Mouse (Mus musculus): ENCODE data around the gene Cacnb1.

The Cacnb1 gene

GRCm38 (mm10) chr11:97970771-97971170 is 52.1 kb downstream of the Cacnb1 start:
- TF ChIP-seq GATA4 (IDR thresholded peaks at IDR 0.05; ENCODE audit: insufficient replicate concordance, low read length): no peak

DNA sequence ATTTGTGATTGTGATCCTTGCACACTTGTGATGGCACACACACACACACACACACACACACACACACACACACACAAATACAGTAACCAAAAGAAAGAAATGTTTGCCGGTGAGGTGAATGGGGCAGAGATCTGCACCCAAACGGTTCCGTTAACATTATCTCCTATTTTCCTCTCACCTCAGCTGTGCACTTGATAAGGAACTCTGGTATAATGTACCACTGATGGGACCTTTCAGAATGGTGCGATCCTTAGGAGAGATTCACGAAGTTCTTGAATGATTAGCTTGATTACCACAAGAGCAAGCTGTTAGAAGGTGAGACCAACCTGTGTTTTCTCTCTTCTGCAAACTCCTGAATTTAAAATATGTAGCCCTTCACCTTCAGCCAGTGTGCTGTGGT is 54.4 kb downstream of the Cacnb1 start:
- no peak for TF ChIP-seq GATA4 (IDR thresholded peaks at IDR 0.05; ENCODE audit: insufficient replicate concordance, low read length)

DNA sequence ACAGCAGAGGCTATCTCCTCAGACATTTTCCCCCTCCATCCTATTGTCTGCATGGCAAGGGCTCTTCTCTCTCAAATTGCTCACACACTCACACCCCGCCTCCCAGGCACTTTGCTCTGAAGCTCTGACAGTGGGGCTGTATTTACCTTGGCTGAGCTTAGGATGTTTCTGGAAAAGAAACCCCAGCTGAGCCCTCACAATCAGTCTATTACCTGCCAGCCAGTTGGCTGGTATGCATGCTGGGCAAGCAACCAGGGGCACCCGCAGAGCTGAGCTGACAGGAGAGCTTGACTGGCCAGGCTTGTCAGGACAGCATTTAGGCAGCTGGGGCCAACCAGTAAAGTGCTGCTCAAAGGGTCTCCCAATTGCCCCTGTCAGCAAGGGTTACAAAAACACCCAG is 55.7 kb downstream of the Cacnb1 start:
- no peak for TF ChIP-seq GATA4 (IDR thresholded peaks at IDR 0.05; ENCODE audit: insufficient replicate concordance, low read length)

- TF ChIP-seq GATA4 (IDR thresholded peaks at IDR 0.05; ENCODE audit: insufficient replicate concordance, low read length): no peak
Observed at GRCm38 (mm10) chr11:97960907-97961306, 61.9 kb downstream of the Cacnb1 start.

DNA sequence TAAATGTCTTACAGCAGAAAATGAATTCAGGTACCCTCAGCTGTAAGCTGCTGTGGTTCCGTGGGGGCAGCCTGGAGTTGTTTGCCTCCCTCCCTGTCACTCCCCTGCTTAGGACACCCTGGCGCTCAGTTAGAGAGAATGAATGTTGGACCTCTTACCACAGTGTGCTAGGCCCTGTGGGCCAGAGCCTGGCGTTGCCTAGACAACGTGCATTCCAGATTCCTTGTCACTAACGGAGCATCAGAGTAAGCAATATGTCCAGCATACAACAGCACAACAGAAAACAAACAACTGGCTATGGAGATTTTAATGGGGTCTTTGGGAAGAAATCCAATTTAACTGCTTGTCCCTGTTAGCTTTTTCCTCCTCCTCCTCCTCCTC is 63.5 kb downstream of the Cacnb1 start:
- no peak for TF ChIP-seq GATA4 (IDR thresholded peaks at IDR 0.05; ENCODE audit: insufficient replicate concordance, low read length)

DNA sequence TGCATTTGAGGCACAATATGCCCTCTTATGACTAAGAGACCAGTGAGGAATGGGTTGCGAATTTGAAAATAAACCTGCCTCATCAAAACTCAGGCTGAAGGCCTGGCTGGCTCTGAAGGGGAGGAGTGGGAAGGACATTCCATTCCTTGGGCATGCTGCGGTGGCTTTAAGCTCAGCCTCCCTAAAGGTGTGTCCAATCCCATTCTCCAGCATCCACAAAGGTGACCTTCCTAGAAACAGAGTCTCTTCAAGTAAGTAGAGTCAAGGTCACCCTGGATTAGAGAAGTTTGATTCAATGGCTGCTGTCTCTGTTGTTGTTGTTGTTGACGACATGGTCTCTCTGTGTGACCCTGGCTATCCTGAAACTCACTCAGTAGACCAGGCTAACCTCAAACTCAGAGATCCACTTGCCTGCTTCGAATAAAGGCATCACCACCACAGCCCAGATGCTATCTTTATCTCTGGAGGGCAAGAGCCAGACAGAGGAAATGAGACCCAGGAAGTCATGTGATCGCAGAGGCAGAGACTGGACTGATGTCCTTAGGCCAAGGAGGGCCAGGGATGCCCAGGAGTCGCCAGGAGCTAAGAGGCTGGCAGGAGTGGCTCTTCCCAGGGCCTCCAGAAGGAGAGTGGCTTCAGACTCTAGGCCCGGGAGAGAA is 64.1 kb downstream of the Cacnb1 start:
- no peak for TF ChIP-seq GATA4 (IDR thresholded peaks at IDR 0.05; ENCODE audit: insufficient replicate concordance, low read length)

GRCm38 (mm10) chr11:97956905-97957560 is 65.8 kb downstream of the Cacnb1 start:
- TF ChIP-seq GATA4 (IDR thresholded peaks at IDR 0.05; ENCODE audit: insufficient replicate concordance, low read length): no peak

GRCm38 (mm10) chr11:97955915-97956314 is 66.9 kb downstream of the Cacnb1 start:
- TF ChIP-seq GATA4 (IDR thresholded peaks at IDR 0.05; ENCODE audit: insufficient replicate concordance, low read length): no peak

- TF ChIP-seq GATA4 (IDR thresholded peaks at IDR 0.05; ENCODE audit: insufficient replicate concordance, low read length): no peak
Observed at GRCm38 (mm10) chr11:97955146-97955902, 67.5 kb downstream of the Cacnb1 start.

DNA sequence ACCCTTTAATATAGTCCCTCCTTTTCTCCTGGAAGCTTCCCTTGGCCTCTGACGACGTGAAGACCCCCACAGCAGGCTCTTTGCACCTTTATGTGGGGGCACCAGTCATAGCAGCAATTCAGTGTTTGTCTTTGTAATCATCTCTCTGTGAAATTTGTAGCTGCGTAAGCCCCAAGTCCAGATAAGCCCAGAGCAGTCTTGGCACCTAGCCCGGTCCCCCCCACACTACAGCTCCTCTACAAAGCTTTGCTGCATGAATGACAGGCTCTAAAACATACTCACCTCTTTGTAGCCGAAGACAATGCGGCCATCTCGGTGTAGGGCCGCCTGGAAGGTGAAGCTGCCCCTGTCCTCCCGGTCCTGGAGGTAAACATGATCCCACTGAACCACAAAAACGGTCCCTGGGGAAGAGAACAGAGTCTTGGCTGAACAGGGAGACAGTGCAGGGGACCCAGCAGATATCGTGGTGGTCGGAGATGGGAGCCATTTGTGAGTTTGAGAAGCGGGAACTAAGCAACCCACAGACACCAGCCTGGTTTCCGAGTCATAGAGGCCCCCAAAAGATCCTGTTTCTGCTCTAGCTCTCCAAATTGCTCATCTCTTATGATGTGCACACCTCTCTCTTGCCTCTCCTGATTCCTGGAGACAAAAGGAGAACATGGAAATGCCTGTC is 68.2 kb downstream of the Cacnb1 start:
- TF ChIP-seq GATA4 (IDR thresholded peaks at IDR 0.05; ENCODE audit: insufficient replicate concordance, low read length): no peak

DNA sequence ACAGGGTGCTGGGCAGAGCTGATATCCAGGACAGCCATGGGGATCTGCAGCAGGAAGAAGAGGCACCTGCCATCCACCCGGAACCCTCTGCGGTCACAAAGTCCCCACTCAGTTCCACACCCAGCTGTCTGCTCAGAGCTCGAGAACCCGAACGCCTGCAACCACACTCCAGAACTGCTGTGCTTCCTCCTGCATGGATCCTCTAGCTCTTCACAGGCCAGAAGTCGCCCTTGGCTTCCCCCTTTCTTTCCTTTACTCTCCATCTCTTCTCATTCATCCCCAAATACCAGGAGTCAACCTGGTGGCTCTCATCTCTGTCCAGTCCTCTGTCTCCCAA is 68.9 kb downstream of the Cacnb1 start:
- no peak for TF ChIP-seq GATA4 (IDR thresholded peaks at IDR 0.05; ENCODE audit: insufficient replicate concordance, low read length)

GRCm38 (mm10) chr11:97953179-97953938 is 69.5 kb downstream of the Cacnb1 start:
- no peak for TF ChIP-seq GATA4 (IDR thresholded peaks at IDR 0.05; ENCODE audit: insufficient replicate concordance, low read length)

- no peak for TF ChIP-seq GATA4 (IDR thresholded peaks at IDR 0.05; ENCODE audit: insufficient replicate concordance, low read length)
Observed at GRCm38 (mm10) chr11:97952367-97953006, 70.3 kb downstream of the Cacnb1 start.
